Mouse (Mus musculus): ENCODE results near the gene Fcgrt.

Fcgrt gene

GRCm38 (mm10) chr7:45052181-45052861 is 51.3 kb downstream of the Fcgrt start:
- DNase-seq, result no peak

- DNase-seq, result no peak
These were observed 52.1 kb downstream of the Fcgrt start for GRCm38 (mm10) chr7:45051601-45051974.

GRCm38 (mm10) chr7:45050945-45051600 is 52.6 kb downstream of the Fcgrt start:
- peak; percentile 86 for DNase-seq

- DNase-seq, result no peak
These were observed 54.6 kb downstream of the Fcgrt start for GRCm38 (mm10) chr7:45048923-45049657.

GRCm38 (mm10) chr7:45048001-45048890 is 55.4 kb downstream of the Fcgrt start:
- DNase-seq, result no peak

- DNase-seq, result no peak
These were observed 56.2 kb downstream of the Fcgrt start for GRCm38 (mm10) chr7:45047491-45047890.

GRCm38 (mm10) chr7:45046853-45047350 is 56.7 kb downstream of the Fcgrt start:
- no peak for DNase-seq

- DNase-seq, result no peak
These were observed 57.9 kb downstream of the Fcgrt start for GRCm38 (mm10) chr7:45045741-45046140.

GRCm38 (mm10) chr7:45043307-45043706 is 60.3 kb downstream of the Fcgrt start:
- DNase-seq, result no peak

All from layer of hippocampus, adult 9-11 months (tissue).